Mouse (Mus musculus) cerebellum, adult 9-11 months (tissue): ENCODE measurements at regions not wholly inside any gene's neighbourhood (a gene's known extent, or its start where the extent isn't known, plus 50 kb on each side); places are given as distances from the start of the nearest gene placed in this dataset.

ENCODE experiments used
- DNase-seq: peaks from one replicate; pipeline ENCODE4 v3.0.0; 2022

DNA sequence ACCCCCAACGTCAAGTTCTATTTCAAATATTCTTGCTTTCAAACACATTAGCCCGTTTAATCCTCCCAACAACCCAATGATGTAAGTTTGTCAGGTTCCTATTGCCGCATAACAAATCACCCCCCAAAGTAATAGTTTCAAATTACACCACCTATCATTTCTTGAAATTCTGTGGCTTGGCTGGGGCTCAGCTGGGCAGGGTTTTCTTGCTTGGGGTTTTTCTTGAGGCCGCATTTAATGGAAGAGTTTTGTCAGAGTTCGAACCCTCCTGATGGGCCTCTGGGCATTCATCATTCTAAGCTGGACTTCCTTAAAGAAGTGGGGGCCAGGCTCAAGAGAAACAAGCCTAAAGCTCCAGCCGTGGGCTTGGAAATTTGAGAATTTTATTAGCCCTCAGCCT, 178.1 kb upstream of the Habp2 start:
- DNase-seq: no peak

DNA sequence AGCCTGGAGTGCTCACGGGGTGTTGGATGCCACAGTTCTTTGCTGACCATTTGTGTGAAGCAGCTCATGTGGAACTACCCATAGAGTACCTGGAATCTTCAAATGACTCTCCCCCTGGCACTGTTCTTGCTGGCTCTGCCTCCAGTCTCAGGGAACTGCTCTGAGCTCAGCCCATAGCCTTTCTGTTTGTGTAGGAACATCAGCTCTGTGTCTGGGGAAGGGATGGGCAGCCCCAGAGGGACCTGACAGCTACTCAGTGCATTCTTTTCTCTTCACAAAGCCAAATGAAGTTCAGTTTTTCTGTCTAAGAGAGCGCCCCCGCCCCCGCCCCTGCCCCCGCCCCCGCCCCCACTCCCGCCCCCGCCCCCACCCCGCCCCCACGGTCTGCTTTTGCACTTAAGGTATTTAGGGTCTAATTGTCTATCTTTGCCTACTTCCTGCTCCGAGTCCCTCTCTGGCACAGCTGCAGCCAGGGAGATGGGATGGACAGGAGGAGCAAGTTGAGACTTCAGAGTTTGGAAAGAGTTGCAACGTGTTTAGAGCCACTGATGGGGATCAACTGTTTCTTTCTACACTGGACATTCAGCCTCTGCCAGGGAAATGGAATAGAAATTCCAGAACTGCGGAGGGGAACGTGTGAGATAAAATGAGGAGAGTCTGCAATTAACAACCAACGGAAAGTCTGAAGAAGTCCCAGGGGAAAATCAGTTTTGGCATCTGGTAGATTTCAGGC, 171.2 kb upstream of the Habp2 start:
- no peak for DNase-seq

- no peak for DNase-seq
These were observed 170.7 kb upstream of the Habp2 start for GRCm38 (mm10) chr19:56116285-56116680.

DNA sequence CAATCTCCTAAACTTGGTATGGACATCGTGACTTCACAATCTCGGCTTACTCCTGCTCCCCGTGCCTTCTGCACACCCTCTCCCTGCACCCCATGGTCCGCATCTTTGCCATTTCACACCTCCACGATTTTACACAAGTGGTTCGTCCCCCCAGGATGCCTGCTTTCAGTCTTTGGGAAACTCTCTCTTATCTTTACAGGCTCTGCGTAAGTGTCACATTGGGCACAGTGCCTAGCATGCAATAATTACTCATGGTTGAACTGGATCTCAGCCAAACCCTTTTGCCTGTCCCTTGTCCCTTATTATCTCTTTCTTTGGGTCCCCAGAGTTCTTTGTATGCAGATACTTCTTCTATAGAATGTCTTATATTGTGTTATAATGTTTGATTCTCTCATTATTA, 166.2 kb upstream of the Habp2 start:
- no peak for DNase-seq

GRCm38 (mm10) chr19:56122186-56122585, 164.8 kb upstream of the Habp2 start:
- DNase-seq: no peak

DNA sequence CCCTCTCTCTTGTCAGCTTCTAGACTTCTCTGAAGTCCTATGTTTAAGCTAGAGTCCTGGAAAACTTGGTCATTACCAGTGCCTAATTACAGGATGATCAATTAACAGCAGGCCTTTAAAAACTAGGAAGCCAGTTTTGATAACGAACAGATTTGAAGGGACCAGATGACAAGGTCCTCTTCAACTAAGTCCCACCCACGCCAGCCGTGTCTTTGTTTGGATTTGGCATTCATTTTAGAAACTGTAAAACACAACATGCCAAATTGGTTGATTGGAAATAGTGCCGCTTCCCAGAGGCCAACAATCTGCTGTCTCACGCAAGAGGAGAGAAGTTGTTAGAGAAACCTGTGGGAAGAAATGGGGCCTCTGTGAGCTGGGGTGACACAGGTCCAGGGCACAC, 155.4 kb upstream of the Habp2 start:
- no peak for DNase-seq

DNA sequence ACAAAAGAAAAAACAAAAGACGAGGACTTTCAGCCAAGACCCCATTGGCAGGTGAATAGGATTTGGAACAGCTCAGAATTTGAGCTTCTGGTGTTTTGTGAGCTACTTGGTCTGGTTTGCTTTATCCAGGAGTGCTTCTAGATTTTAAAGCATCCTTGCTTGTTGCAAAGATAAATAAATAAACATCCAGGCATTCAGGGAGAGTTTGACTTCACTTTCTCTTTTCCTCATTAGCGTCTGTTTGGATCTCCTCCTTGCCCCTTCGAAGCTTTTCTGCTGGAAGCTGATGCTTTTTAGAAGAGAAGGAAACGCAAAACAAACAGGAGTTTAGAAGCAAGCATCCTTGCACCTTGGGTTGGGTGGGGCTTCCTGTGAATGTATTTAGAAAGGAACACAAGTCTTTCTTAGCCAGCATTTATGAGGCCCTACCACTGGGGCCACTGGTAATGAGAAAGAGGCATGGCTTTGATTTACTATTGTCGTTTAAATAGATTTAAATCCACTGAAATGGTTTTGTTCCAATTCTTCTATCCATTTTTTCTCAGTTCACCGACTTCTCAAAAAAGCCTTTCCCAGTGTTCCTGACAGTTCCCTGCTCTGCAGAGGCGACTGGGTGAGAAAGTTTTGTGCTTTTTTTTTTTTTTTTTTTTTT, 153.9 kb upstream of the Habp2 start:
- no peak for DNase-seq

DNA sequence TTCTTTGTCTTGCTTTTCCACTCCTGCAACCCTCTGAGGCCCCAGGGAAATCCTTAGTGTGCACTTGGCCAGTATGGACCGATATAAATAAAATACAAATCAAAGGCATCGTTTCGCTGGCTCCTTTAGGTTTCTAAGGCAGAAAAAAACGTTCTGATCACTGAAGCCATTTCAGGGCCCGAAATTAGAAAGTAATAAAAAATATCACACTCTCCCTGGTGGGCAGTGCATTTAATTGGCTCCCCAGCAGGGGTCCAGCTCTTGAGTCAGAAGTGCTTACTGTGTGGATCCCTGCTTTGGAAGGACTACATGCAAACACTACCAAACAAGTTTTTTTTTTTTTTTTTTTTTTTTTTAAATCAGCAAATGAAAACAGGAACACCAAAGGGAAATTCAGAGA, 153.4 kb upstream of the Habp2 start:
- no peak for DNase-seq

DNA sequence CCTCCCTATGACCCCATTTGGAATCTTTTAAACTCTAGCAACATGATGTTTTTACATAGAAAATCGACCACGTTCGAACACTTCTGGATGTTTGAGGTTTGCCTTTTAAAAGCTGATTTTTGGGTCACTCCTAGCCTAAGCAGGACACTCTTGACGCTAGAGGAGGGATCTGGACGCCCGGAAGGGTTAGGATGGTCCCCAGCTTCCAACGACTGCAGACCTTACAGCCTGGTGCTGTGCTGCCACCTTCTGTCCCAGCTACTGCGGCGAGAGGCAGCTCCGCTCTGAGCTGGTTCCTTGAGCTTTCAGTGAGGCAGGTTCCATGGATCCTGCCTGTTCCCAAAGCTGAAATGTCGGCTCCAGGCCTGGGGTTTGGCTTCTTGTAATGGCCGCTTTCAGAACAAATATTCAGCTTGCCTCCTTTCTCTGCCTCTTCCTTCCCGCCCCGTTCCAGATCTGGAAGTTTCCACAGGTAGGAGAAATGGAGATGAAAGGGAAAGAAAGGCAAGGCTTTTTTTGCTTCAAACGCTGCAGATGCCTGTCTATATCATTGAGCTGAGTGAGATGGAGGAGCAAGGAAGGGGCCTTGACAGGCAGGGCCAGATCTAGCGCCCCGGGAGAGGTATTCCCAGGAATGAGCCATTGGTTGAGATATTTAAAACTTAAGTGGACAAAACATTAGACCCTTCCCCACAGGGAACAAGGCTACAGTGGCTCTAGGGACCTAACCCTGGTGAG, 152.7 kb upstream of the Habp2 start:
- peak; percentile 18 for DNase-seq

DNA sequence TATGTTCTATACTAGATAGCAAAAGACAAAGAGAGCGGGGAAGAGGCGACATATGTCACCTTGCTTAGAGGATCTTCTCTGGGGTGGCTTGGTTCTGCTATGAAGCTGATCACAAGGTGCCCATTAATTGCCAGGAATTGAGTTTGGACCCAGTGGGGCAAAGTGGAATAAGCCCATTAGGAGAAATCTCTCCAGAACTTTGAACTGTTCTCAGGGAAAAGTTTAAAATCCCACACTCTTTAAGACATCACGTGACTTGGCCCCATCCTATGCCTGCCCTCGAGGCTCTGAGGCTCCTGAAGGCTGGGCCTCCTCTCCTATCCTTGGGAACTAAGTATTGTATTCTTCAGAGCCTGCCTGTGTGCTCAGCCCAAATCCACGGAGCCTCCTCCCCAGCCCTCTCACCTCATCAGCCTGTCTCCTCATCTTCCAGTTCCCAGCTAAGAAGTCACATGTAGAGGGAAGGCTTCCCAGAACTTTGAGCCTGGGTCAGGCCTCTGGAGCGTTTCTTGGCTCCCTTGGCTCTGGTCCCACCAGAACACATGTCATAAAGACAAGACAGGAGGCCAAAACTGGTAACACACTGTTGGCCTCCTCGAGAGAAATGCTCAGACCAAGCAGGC, 151.5 kb upstream of the Habp2 start:
- DNase-seq: no peak

- DNase-seq: no peak
These were observed 146.4 kb upstream of the Habp2 start for GRCm38 (mm10) chr19:56140540-56140939.

DNA sequence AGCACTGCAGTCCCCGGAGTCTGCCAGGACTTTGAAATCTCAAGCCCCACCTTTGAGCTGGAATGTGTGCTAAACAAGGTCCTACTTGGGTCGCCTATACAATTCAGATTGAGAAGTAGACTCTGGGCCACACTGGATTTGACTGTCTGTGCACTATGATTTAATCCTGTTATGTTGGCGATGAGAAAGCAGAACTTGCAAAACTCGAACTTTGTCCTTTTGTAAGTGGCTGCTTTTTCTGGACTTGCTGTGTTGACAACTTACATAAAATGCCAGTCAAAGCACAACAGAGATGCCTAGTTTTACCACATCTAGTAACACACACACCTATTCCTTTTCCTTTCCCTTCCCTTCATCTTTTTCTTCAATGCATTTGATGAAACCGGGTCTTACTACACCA, 142.7 kb upstream of the Habp2 start:
- DNase-seq: no peak

DNA sequence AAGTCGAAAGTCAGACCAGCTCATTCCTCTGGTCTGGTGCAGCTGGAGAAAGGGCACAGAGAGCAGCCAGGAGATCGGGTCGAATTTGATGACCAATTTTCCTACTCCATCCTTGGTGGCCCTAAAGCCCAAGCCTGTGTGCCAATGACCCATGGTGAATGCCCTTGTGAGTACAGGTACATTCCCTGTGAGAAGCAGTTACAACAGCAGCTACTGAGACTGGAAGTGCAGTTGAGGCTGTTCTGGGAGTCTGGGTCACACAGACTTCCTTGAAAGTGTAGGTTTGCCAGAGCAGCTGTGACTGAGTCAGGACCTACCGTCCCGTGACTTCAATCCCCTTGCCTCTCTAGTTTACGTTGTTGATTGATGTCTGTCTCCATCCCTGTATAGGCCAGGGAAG, 129.8 kb upstream of the Habp2 start:
- no peak for DNase-seq

DNA sequence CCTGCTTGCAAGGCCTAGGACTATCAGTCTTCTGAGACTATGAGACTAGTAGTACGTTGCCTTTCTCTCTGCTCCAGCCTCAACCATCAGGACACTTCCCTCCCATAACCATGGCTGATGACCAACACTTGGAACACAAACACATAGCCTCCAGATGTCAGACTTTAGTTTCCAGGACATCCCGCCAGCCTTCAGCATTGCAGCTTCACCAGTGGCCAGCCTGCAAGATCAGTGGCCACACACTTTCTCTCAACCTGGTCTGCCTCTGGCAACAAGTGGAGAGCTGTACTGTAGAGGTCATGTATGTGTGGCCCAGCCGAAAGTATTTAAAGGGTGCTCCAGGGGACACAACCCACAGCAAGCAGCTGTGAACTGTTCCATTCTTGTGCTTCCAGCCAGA, 124.8 kb upstream of the Habp2 start:
- no peak for DNase-seq

DNA sequence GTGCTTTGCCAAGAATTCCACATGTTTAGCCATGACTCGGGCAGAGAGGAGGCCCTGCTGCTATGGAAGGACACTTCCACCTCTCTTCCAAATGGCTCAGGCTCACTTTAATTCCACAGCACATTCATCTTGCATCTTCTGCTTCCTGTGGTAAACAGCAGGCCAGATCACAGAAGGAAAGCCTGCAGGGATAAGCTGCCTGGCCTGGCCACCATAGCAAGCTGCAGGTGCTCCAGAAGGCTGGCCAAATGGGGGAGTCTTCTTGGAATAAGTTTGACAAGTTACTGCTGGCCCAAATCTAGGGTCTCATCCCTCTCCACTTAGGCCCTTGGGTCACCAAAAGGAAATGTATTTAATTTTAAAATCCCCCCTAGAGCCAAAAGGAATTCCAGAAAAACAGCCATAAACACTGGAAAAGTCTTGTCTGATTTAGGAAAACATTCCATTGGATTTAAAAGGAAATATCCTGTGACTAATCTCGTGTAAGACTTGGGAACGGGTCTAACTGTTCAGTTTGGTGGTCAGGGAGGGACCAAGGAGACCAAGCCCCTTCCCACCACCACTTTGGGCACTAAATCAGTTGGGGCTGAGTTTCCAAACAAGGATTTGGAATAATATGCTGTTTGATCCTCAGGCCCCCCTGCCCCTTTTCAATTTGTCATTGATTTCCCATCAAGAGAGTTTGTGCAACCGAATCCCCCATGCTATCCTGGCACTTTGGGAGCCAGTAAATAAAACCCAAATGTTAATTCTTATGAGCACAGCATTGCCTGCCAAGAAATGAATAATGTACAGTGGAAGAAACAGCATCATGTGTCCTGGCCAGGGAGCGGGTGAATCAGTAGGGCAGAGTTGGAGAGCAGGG, 117.6 kb upstream of the Habp2 start:
- DNase-seq: no peak

DNA sequence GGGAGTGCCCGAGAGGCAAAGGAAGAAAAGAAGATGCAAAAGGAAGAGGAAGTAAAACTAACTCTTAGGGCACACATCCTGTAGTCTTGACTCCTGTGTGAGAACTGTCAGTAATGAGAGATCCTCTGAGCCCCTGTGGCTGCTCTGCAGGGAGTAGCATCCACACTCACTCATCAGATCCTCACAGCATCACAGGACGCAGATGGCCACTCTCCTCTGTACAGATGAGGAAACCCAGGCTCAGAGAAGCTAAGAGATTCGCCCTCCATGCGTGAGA, 117.0 kb upstream of the Habp2 start:
- no peak for DNase-seq

DNA sequence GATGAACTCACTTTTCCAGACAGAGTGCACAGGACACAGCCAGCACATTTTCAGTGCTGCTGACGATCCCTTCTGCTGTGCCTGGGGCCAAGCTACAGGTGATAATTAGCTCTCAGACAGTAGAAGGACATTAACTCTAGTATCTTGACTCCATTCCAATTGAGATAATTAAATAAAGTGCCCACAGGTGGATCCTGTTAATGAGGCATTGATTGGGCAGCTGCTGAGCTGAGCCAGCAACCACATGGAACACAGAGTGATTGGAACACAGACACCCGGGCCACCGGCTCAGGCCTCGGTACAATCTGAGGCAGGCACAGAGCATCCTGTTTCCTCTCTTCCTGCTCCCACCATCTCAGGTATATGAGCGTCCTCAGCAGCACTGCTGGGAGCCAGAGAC, 114.5 kb upstream of the Habp2 start:
- DNase-seq: peak; percentile 15

DNA sequence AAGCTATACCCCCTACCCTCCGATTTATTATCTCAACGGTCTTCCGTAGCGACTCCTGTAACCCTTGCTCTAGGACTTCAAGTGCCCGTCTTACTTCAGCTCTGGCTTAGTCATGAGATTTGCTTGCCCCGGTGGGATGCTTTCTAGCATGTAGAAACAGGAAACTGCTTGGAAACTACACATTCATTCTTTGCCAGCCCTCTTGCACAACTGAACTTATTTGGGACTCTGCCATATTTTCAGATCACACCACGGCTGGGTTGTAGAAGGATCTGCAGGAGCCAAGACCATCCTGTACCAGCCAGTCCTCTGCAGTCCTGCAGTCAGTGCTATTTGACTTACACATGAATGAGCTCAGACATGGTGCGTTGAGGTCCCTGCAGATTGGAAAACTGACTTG, 110.9 kb upstream of the Habp2 start:
- DNase-seq: no peak

GRCm38 (mm10) chr19:56177231-56177745, 109.6 kb upstream of the Habp2 start:
- DNase-seq: no peak

DNA sequence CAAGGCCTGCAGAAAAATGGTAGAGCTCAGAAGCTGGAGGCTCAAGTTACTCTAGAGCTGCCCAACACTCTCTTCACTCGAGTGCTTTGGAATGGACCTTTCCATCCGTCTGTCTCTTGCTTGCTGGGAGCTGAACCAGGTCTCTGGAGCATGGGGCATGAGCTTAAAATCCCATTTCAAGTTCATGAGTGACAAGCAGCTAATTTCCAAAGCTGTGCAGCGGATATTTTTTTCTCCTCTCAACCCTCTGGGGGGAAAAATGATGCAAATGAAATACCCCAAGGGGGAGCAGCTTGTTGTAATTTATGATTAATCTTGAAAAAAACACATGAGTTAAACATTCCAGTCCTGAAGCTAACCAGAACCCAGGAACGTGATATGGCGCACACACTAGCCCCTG, 101.2 kb upstream of the Habp2 start:
- DNase-seq: no peak

DNA sequence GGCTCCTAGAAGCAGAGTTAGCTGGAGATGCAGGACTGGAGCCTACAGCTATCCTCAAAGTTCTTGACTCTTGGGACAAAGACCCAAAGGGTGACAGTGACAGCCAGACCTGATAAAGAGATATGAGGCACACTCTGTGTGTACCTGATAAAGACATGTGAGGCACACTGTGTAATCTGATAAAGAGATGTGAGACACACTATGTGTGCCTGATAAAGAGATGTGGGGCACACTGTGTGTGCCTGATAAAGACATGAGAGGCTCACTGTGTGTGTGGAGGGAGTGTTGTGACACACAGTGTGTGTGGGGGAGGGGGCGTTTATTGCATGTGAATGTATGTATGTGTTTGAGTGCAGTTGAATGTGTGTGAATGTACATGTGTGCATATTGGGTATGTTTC, 97.8 kb upstream of the Habp2 start:
- DNase-seq: no peak

- DNase-seq: no peak
These were observed 96.7 kb upstream of the Habp2 start for GRCm38 (mm10) chr19:56190222-56190621.
